Mouse (Mus musculus) thymus, adult 18-20 months (tissue): Measurements from ENCODE around the gene Ccnk.

Source experiments
- DNase-seq, 2 experiments: peaks; one replicate each; pipeline ENCODE4 v3.0.0; 2022; ENCODE audit warnings: mixed read lengths in 2 of 2

The Ccnk gene

GRCm38 (mm10) chr12:108249522-108249921 is 70.1 kb downstream of the Ccnk start:
- DNase-seq = no peak

- DNase-seq = no peak
These were observed 71.8 kb downstream of the Ccnk start for GRCm38 (mm10) chr12:108251034-108251792.

GRCm38 (mm10) chr12:108251825-108252542 is 72.6 kb downstream of the Ccnk start:
- DNase-seq = no peak
